Mouse (Mus musculus) small intestine, adult 2 months (tissue): ENCODE results near the gene Tesk2.

Experiments used
- CTCF ChIP-seq: fragments of 200-500 bp; IDR thresholded peaks from 2 replicates; pipeline ENCODE4 v1.5.1; 2012; ENCODE audit warnings: low read depth, mild to moderate bottlenecking, control low read depth, inconsistent platforms, low read length, moderate library complexity, mixed read lengths; ENCODE audit not compliant: insufficient replicate concordance, insufficient read length; ENCODE audit errors: extremely low read depth
- POLR2A ChIP-seq: fragments of 200-500 bp; IDR thresholded peaks from 2 replicates; pipeline ENCODE4 v1.6.1; 2012; ENCODE audit warnings: low read depth, mild to moderate bottlenecking, control low read depth, inconsistent platforms, low read length, moderate library complexity

DNA sequence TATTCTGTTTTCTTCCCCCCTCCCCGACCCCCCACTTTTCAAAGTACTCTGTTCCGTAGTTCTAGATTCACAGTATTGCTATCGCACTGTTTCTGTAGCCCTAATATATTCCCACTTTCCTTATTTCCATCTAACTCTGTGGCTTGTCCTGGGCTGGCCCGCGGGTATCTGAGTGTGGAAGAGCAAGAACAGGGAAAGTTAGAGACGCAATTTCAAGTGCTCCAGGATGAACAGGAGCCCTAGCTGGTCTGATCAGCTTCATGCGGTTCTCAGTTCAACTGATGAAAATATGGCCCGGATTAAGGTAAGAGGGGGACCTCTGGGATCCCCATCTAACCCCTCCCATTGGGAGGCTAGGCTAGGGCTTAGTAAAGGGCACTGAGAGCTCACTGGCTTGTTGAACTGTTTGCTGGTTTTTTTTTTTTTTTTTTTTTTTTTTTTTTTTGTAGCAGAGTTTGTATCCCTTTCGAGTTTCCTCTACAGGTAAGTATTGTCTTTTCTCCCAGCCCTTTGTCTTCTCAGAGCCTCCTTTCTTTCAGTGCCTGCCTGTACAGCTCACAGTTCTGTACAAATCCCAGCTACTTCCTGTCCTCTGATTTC is 11.9 kb upstream of the Tesk2 start:
- no peak for TF ChIP-seq CTCF
- TF ChIP-seq POLR2A: no peak
